Mouse (Mus musculus) erythroblast, embryonic 14.5 days (primary cell): Measurements from ENCODE around the gene Card19.

ENCODE experiments used
- GATA1 ChIP-seq: IDR thresholded peaks from 2 replicates; pipeline ENCODE4 v1.6.1; 2012; ENCODE audit warnings: low read length, inconsistent platforms, mixed read lengths
- TAL1 ChIP-seq: IDR thresholded peaks from 3 replicates; pipeline ENCODE4 v1.6.1; 2012; ENCODE audit warnings: low read length, inconsistent platforms, mixed read lengths

- TF ChIP-seq GATA1 (no peak), TAL1 (no peak)
Measured at GRCm38 (mm10) chr13:49183646-49184045, 32.2 kb downstream of the Card19 start.
